Mouse (Mus musculus) lung, adult 2 months (tissue): ENCODE measurements around the gene Lrriq1.

ENCODE experiments used
- CTCF ChIP-seq: fragments of 200-500 bp; IDR thresholded peaks from 2 replicates; pipeline ENCODE4 v1.5.1; 2011; ENCODE audit warnings: mild to moderate bottlenecking, low read length, control low read depth; ENCODE audit not compliant: insufficient read depth
- POLR2A ChIP-seq: fragments of 200-500 bp; IDR thresholded peaks from 2 replicates; pipeline ENCODE4 v1.6.1; 2011; ENCODE audit warnings: low read depth, mild to moderate bottlenecking, control low read depth, low read length, borderline replicate concordance; ENCODE audit errors: extremely low read depth

GRCm38 (mm10) chr10:103140609-103141008 is 95.5 kb downstream of the Lrriq1 start:
- TF ChIP-seq CTCF = no peak
- TF ChIP-seq POLR2A = no peak
